ENCODE assay signal across 12 mouse cellular contexts in the genomic region with DNA sequence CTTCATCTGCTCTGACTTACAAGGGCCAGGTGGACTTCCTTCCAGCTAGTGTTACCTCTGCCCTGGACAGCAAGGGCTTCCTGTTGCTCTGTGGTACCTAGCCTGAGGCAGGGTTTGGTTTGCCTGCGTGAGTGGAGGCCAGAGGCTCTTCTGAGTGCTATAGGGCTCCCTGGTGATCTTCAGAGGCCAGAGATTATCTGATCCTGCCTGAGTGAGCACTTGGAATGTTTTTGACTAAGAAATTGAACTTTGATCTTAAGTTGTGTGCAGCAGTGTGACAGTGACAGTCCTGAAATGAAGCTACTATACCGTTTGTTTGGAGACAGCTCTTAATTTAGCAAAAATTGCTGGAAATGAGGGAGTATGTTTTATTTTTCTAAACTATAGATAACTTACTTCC.
"Had no signal": no experiment of that assay in that cellular context is flagged by ENCODE, and none has a peak within 500 bp of the region (broad histone marks: within the 10 kb centered on the region; RNA-seq: fewer than 3 reads in every experiment).

No protein-coding gene starts in this region.

- H3K4me3 ChIP-seq: limb, embryonic 15.5 days; neural tube, embryonic 12.5 days; stomach, embryonic 15.5 days had no signal

- H3K27ac ChIP-seq: limb, embryonic 15.5 days; neural tube, embryonic 12.5 days; stomach, embryonic 15.5 days had no signal

- H3K9me3 ChIP-seq: limb, embryonic 15.5 days; neural tube, embryonic 12.5 days; stomach, embryonic 15.5 days had no signal

- H3K36me3 ChIP-seq: stomach, embryonic 15.5 days had no signal

- H3K9ac ChIP-seq: limb, embryonic 15.5 days; neural tube, embryonic 12.5 days; stomach, embryonic 15.5 days had no signal

- ATAC-seq: intestine, embryonic 16.5 days; lung, postnatal 0 days had no signal

- H3K27me3 ChIP-seq: limb, embryonic 15.5 days; neural tube, embryonic 12.5 days; stomach, embryonic 15.5 days had no signal

- DNase-seq: kidney, postnatal 14 days; layer of hippocampus, adult 9-11 months; layer of hippocampus, postnatal 36 days; lung, adult 2 months; lung, postnatal 36 days; midbrain, embryonic 14.5 days; spleen, adult 18-20 months had no signal

- H3K4me2 ChIP-seq: limb, embryonic 15.5 days; neural tube, embryonic 12.5 days; stomach, embryonic 15.5 days had no signal
